22 mouse cellular contexts compared by ENCODE assay signal in the genomic region with DNA sequence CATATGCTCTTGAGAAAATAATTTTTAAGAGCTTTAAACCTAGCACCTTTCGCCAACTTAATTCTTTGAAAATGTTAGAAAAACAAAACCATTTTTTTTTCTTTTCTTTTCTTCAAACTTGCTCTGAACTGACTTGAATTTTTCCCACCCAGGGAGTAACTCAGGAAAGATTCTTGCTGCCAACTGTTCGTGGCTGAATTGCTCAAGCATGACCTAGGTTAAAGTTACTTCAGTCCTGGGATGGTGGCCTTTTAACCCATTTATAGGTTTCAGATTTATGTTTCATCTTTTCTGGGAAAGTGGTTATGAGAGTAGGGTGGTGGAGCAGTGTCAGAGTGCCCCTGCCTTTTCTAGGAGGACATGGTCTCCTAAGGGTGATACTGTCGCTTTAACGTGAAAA.
DNase-seq lines count a peak whose midpoint lies in the region; ATAC-seq and TF ChIP-seq lines count a peak whose summit lies in the region.
"Had no signal": no experiment of that assay in that cellular context is flagged by ENCODE, and none has a peak within 500 bp of the region (broad histone marks: within the 10 kb centered on the region; RNA-seq: fewer than 3 reads in every experiment).

No protein-coding gene starts in this region.

- no peak for TF ChIP-seq EP300 in liver, postnatal 0 days (IDR thresholded peaks at IDR 0.05; ENCODE audit: low read depth)

- 40% methylated on average over 4 of the region's 4 CpGs for WGBS in kidney, embryonic 15.5 days
- WGBS in kidney, postnatal 0 days = 42% methylated on average over 4 of the region's 4 CpGs
- 69% methylated on average over 4 of the region's 4 CpGs for WGBS in liver, postnatal 0 days (ENCODE audit: insufficient replicate concordance)

- no peak overlapping the region for H3K4me2 ChIP-seq in kidney, embryonic 15.5 days
- no peak overlapping the region for H3K4me2 ChIP-seq in kidney, postnatal 0 days (ENCODE audit: low read length)
- H3K4me2 ChIP-seq in liver, postnatal 0 days (ENCODE audit: low read depth, low read length) = no peak overlapping the region
- H3K4me2 ChIP-seq: embryonic facial prominence, embryonic 12.5 days; forebrain, embryonic 12.5 days; heart, embryonic 13.5 days; hindbrain, embryonic 15.5 days had no signal

- no peaks in the 10 kb centered on the region for H3K36me3 ChIP-seq in kidney, embryonic 15.5 days
- H3K36me3 ChIP-seq in kidney, postnatal 0 days (ENCODE audit: insufficient read depth, low read length) = no peaks in the 10 kb centered on the region
- H3K36me3 ChIP-seq in liver, postnatal 0 days (replicated peaks; ENCODE audit: insufficient read depth, low read length) = no peaks in the 10 kb centered on the region
- H3K36me3 ChIP-seq: embryonic facial prominence, embryonic 12.5 days; forebrain, embryonic 12.5 days; heart, embryonic 13.5 days; hindbrain, embryonic 15.5 days had no signal

- H3K9ac ChIP-seq in kidney, embryonic 15.5 days = no peak overlapping the region
- no peak overlapping the region for H3K9ac ChIP-seq in kidney, postnatal 0 days (ENCODE audit: low read depth, low read length)
- no peak overlapping the region for H3K9ac ChIP-seq in liver, postnatal 0 days (replicated peaks)
- H3K9ac ChIP-seq: embryonic facial prominence, embryonic 12.5 days; forebrain, embryonic 12.5 days; heart, embryonic 13.5 days; hindbrain, embryonic 15.5 days had no signal

- TF ChIP-seq CTCF in gastrocnemius, adult 2 months (IDR thresholded peaks at IDR 0.05) = no peak
- TF ChIP-seq CTCF in kidney, postnatal 0 days (IDR thresholded peaks at IDR 0.05; ENCODE audit: low read depth) = no peak
- no peak for TF ChIP-seq CTCF in liver, postnatal 0 days (IDR thresholded peaks at IDR 0.05; ENCODE audit: low read depth)

- H3K4me3 ChIP-seq in gastrocnemius, adult 2 months = no peak overlapping the region
- H3K4me3 ChIP-seq in kidney, embryonic 15.5 days (replicated peaks) = no peak overlapping the region
- H3K4me3 ChIP-seq in kidney, postnatal 0 days (replicated peaks; ENCODE audit: low read depth, low read length) = no peak overlapping the region
- H3K4me3 ChIP-seq in liver, postnatal 0 days (ENCODE audit: low read depth, low read length) = no peak overlapping the region
- H3K4me3 ChIP-seq: embryonic facial prominence, embryonic 12.5 days; forebrain, embryonic 12.5 days; heart, embryonic 13.5 days; hindbrain, embryonic 15.5 days had no signal

- DNase-seq in gastrocnemius, adult 2 months = no peak
- no peak for DNase-seq in gastrocnemius, adult 18-20 months (ENCODE audit: low spot score)
- no peak for DNase-seq in kidney, postnatal 4 days
- DNase-seq in kidney, postnatal 0 days (ENCODE audit: low spot score) = peak; percentile 26
- no peak for DNase-seq in cerebellum, postnatal 10 days
- DNase-seq in liver, postnatal 0 days = no peak
- DNase-seq: adrenal gland, adult 2 months; adrenal gland, postnatal 36 days; cerebellum, adult 2 months; cerebellum, postnatal 14 days; embryo, embryonic 11 days; gastrocnemius, postnatal 36 days; heart, adult 11 months; heart, postnatal 36 days had no signal

- peaks cover 10% of the 10 kb centered on the region; the same call in 1 of the 2 replicates for H3K4me1 ChIP-seq in kidney, embryonic 15.5 days
- no peaks in the 10 kb centered on the region; the same call in 1 of the 2 replicates for H3K4me1 ChIP-seq in kidney, postnatal 0 days (replicated peaks; ENCODE audit: insufficient read depth, low read length)
- H3K4me1 ChIP-seq in liver, postnatal 0 days (ENCODE audit: insufficient read depth) = no peaks in the 10 kb centered on the region
- H3K4me1 ChIP-seq: embryonic facial prominence, embryonic 12.5 days; forebrain, embryonic 12.5 days; hindbrain, embryonic 15.5 days had no signal

- intact Hi-C loops in gastrocnemius, adult 2 months (cut with DNase I) = no loop called here

- H3K27me3 ChIP-seq in kidney, embryonic 15.5 days = no peaks in the 10 kb centered on the region
- H3K27me3 ChIP-seq in kidney, postnatal 0 days (ENCODE audit: insufficient read depth, low read length) = no peaks in the 10 kb centered on the region
- H3K27me3 ChIP-seq in liver, postnatal 0 days (ENCODE audit: insufficient read depth, low read length) = no peaks in the 10 kb centered on the region
- H3K27me3 ChIP-seq: embryonic facial prominence, embryonic 12.5 days; forebrain, embryonic 12.5 days; heart, embryonic 13.5 days; hindbrain, embryonic 15.5 days; Patski had no signal

- no peaks in the 10 kb centered on the region for H3K9me3 ChIP-seq in kidney, embryonic 15.5 days (replicated peaks)
- no peaks in the 10 kb centered on the region for H3K9me3 ChIP-seq in kidney, postnatal 0 days (replicated peaks; ENCODE audit: low read length)
- no peaks in the 10 kb centered on the region for H3K9me3 ChIP-seq in liver, postnatal 0 days (ENCODE audit: low read length)
- H3K9me3 ChIP-seq: embryonic facial prominence, embryonic 12.5 days; forebrain, embryonic 12.5 days; heart, embryonic 13.5 days; hindbrain, embryonic 15.5 days had no signal

- peak; percentile 33 for ATAC-seq in kidney, embryonic 15.5 days (replicated peaks; ENCODE audit: low FRiP score)
- ATAC-seq in kidney, postnatal 0 days (replicated peaks; ENCODE audit: low FRiP score, low read depth) = peak; percentile 36; the same call in 1 of the 2 replicates
- ATAC-seq in liver, postnatal 0 days = no peak
- ATAC-seq: activated CD4-positive, CD25-positive, alpha-beta regulatory T cell, adult 4 months; forebrain, embryonic 16.5 days; Patski had no signal

- H3K27ac ChIP-seq in gastrocnemius, adult 2 months = peak overlapping the region; percentile 28
- H3K27ac ChIP-seq in kidney, embryonic 15.5 days = 0 out of 2 replicates have a peak overlapping the region, but pooled peaks have one; percentile 18
- H3K27ac ChIP-seq in kidney, postnatal 0 days = no peak overlapping the region
- no peak overlapping the region for H3K27ac ChIP-seq in liver, postnatal 0 days (ENCODE audit: low read depth)
- H3K27ac ChIP-seq: embryonic facial prominence, embryonic 12.5 days; forebrain, embryonic 12.5 days; heart, embryonic 13.5 days; hindbrain, embryonic 15.5 days had no signal

Comparison
In these comparisons a context has a peak if more than half of its experiments do, and no peak if none do; other contexts are left out.
1. H3K27ac ChIP-seq: peak in gastrocnemius, adult 2 months (single experiment) and kidney, embryonic 15.5 days (single experiment); none in kidney, postnatal 0 days (single experiment) and liver, postnatal 0 days (single experiment).